Mouse (Mus musculus) neural tube, embryonic 13.5 days (tissue): ENCODE measurements around the gene Nwd1. TPM values are rescaled to one million over a fixed set of nuclear protein-coding genes. Genes with fewer than 3 reads are reported as not detected.

Experiments used
- ATAC-seq: fragments of 200-750 bp; cut with Nextera tagmentation; 2 replicates; pipeline ENCODE4 v1.8.0; 2017; ENCODE audit warnings: low read depth, mild to moderate bottlenecking, moderate TSS enrichment, moderate library complexity
- H3K27ac ChIP-seq: fragments of 300-500 bp; sonication (generic); replicated peaks from 2 replicates; pipeline ENCODE4 v1.5.1; 2015; ENCODE audit warnings: moderate library complexity, mild to moderate bottlenecking, inconsistent platforms
- H3K27me3 ChIP-seq: fragments of 300-500 bp; sonication (generic); 2 replicates; pipeline ENCODE4 v1.6.1; 2015; ENCODE audit warnings: mild to moderate bottlenecking, inconsistent platforms
- H3K36me3 ChIP-seq: fragments of 300-500 bp; sonication (generic); 2 replicates; pipeline ENCODE4 v1.6.1; 2015; ENCODE audit warnings: mild to moderate bottlenecking, inconsistent platforms
- H3K4me1 ChIP-seq: fragments of 300-500 bp; sonication (generic); replicated peaks from 2 replicates; pipeline ENCODE4 v1.6.1; 2015; ENCODE audit warnings: inconsistent platforms
- H3K4me2 ChIP-seq: fragments of 300-500 bp; sonication (generic); 2 replicates; pipeline ENCODE4 v1.6.1; 2015; ENCODE audit warnings: inconsistent platforms, mild to moderate bottlenecking, moderate library complexity
- H3K4me3 ChIP-seq: fragments of 300-500 bp; sonication (generic); 2 replicates; pipeline ENCODE4 v1.5.1; 2015; ENCODE audit warnings: mild to moderate bottlenecking, inconsistent platforms
- H3K9ac ChIP-seq: fragments of 300-500 bp; sonication (generic); 2 replicates; pipeline ENCODE4 v1.6.1; 2015; ENCODE audit warnings: moderate library complexity, mild to moderate bottlenecking, inconsistent platforms
- H3K9me3 ChIP-seq: fragments of 300-500 bp; sonication (generic); 2 replicates; pipeline ENCODE4 v1.6.1; 2016; ENCODE audit warnings: inconsistent platforms
- WGBS: fragments of 180-500 bp; shearing (Covaris S2); methylation state at CpG from one replicate; pipeline ENCODE4 v1.1.7; 2015; 5-methylcytosine and 5-hydroxymethylcytosine counted together
- polyA plus RNA-seq: library from polyadenylated mRNA; unstranded; fragments of >200 nt; fragmentation: Nextera tagmentation; extraction: Ambion mirVana; gene quantifications from 2 replicates; pipeline ENCODE4 v1.2.1, GENCODE M21; 2015

Nwd1 gene
- polyA plus RNA-seq = 1.1 and 1.2 TPM in 2 replicates

GRCm38 (mm10) chr8:72646060-72646767, at the start of gene Nwd1:
TSS of gene Nwd1 (plus strand) at chr8:72646711.
- H3K4me3 ChIP-seq = no peak within 1 kb of the TSS
- H3K9ac ChIP-seq = no peak within 1 kb of the TSS
- H3K4me1 ChIP-seq = peaks cover 21% of the 10 kb centered on the region
- WGBS = 49% methylated on average over 11 of the region's 11 CpGs
- H3K4me2 ChIP-seq = peak within 1 kb of the TSS; percentile 29; the same call in 1 of the 2 replicates
- no peaks in the 10 kb centered on the region for H3K9me3 ChIP-seq
- peak; percentile 95 for ATAC-seq
- no peaks in the 10 kb centered on the region for H3K36me3 ChIP-seq
- no peaks in the 10 kb centered on the region for H3K27me3 ChIP-seq
- H3K27ac ChIP-seq = peak within 1 kb of the TSS; percentile 83

GRCm38 (mm10) chr8:72642885-72643284, 3.6 kb upstream of the Nwd1 start:
- no peaks in the 10 kb centered on the region for H3K9me3 ChIP-seq
- H3K36me3 ChIP-seq = no peaks in the 10 kb centered on the region
- no peaks in the 10 kb centered on the region for H3K27me3 ChIP-seq
- no peak overlapping the region for H3K4me2 ChIP-seq
- no peak for ATAC-seq
- WGBS = 90% methylated on average over 1 of the region's 1 CpGs
- H3K9ac ChIP-seq = no peak overlapping the region
- no peak overlapping the region for H3K27ac ChIP-seq
- peaks cover 19% of the 10 kb centered on the region for H3K4me1 ChIP-seq
- H3K4me3 ChIP-seq = no peak overlapping the region

- Histone ChIP-seq H3K9me3 (no peaks in the 10 kb centered on the region), H3K4me2 (no peak overlapping the region), H3K36me3 (no peaks in the 10 kb centered on the region), H3K4me1 (peaks cover 19% of the 10 kb centered on the region), H3K4me3 (no peak overlapping the region), H3K27ac (no peak overlapping the region), H3K27me3 (no peaks in the 10 kb centered on the region), H3K9ac (no peak overlapping the region)
- 70% methylated on average over 4 of the region's 4 CpGs for WGBS
- ATAC-seq = no peak
These were observed 1.9 kb upstream of the Nwd1 start for GRCm38 (mm10) chr8:72644601-72645000.

DNA sequence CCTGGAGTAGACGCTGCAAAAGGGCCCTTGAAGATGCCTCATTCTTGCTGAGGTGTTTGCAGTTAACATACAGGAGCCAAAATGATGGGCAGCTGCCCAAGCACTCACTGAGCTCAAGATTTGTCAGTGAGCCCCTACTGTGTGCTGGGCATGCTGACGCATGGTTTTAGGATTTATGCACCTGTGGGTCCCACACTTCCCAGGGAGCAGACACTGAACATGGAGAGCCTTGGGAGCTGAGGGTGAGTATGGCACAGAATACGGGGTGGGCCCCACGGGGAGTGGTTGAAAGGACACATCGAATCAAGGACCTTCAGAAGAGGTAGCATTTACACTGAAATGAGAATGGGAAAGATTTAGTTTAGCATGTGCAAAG, 245 bp downstream of the Nwd1 start:
- Histone ChIP-seq H3K36me3 (no peaks in the 10 kb centered on the region), H3K27me3 (no peaks in the 10 kb centered on the region), H3K4me1 (peaks cover 21% of the 10 kb centered on the region), H3K4me3 (no peak overlapping the region), H3K9ac (no peak overlapping the region), H3K27ac (peak overlapping the region; percentile 83), H3K4me2 (peak overlapping the region; percentile 29; the same call in 1 of the 2 replicates), H3K9me3 (no peaks in the 10 kb centered on the region)
- WGBS = 72% methylated on average over 5 of the region's 5 CpGs
- peak; percentile 68 for ATAC-seq

GRCm38 (mm10) chr8:72650697-72651096, 4.2 kb downstream of the Nwd1 start:
- 94% methylated on average over 2 of the region's 2 CpGs for WGBS
- no peak overlapping the region for H3K4me2 ChIP-seq
- H3K36me3 ChIP-seq = no peaks in the 10 kb centered on the region
- H3K4me3 ChIP-seq = no peak overlapping the region
- no peaks in the 10 kb centered on the region for H3K9me3 ChIP-seq
- no peak for ATAC-seq
- peaks cover 29% of the 10 kb centered on the region for H3K4me1 ChIP-seq
- no peak overlapping the region for H3K9ac ChIP-seq
- no peaks in the 10 kb centered on the region for H3K27me3 ChIP-seq
- H3K27ac ChIP-seq = no peak overlapping the region

GRCm38 (mm10) chr8:72654565-72655521, 8.3 kb downstream of the Nwd1 start:
- H3K27me3 ChIP-seq = no peaks in the 10 kb centered on the region
- no peak overlapping the region for H3K4me3 ChIP-seq
- H3K9me3 ChIP-seq = no peaks in the 10 kb centered on the region
- WGBS = 20% methylated on average over 13 of the region's 13 CpGs
- H3K4me2 ChIP-seq = no peak overlapping the region
- H3K9ac ChIP-seq = 0 out of 2 replicates have a peak overlapping the region, but pooled peaks have one; percentile 32
- H3K4me1 ChIP-seq = peaks cover 16% of the 10 kb centered on the region
- ATAC-seq = peak; percentile 96
- H3K27ac ChIP-seq = peak overlapping the region; percentile 86
- H3K36me3 ChIP-seq = no peaks in the 10 kb centered on the region

DNA sequence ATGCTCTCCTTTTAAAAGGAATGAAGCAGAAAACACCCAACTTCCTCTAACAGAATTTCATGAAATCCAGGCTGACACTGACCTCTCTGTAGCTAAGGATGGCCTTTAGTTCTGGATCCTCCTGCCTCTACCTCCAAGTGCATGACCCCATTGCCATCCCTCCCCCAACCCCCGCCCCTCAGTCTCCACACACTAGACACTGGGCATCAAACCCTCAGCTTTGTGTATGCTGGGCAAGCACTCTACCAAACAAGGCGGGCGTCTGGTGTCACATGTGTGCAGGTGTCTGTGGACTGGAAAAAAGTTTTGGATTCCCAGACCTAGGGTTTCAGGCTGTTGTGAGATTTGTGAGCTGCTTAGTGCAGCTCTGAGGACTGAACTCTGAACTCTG, 9.0 kb downstream of the Nwd1 start:
- Histone ChIP-seq H3K9me3 (no peaks in the 10 kb centered on the region), H3K9ac (0 out of 2 replicates have a peak overlapping the region, but pooled peaks have one; percentile 32), H3K4me1 (peaks cover 14% of the 10 kb centered on the region), H3K27ac (peak overlapping the region; percentile 86), H3K27me3 (no peaks in the 10 kb centered on the region), H3K4me3 (no peak overlapping the region), H3K4me2 (no peak overlapping the region), H3K36me3 (no peaks in the 10 kb centered on the region)
- ATAC-seq = peak; percentile 63
- 49% methylated on average over 3 of the region's 3 CpGs for WGBS

- no peak overlapping the region for H3K27ac ChIP-seq
- 83% methylated on average over 2 of the region's 2 CpGs for WGBS
- no peaks in the 10 kb centered on the region for H3K9me3 ChIP-seq
- ATAC-seq = no peak
- H3K4me1 ChIP-seq = peaks cover 10% of the 10 kb centered on the region
- H3K36me3 ChIP-seq = no peaks in the 10 kb centered on the region
- H3K27me3 ChIP-seq = no peaks in the 10 kb centered on the region
- no peak overlapping the region for H3K4me3 ChIP-seq
- H3K4me2 ChIP-seq = no peak overlapping the region
- H3K9ac ChIP-seq = no peak overlapping the region
These were observed 13.5 kb downstream of the Nwd1 start for GRCm38 (mm10) chr8:72659967-72660366.

DNA sequence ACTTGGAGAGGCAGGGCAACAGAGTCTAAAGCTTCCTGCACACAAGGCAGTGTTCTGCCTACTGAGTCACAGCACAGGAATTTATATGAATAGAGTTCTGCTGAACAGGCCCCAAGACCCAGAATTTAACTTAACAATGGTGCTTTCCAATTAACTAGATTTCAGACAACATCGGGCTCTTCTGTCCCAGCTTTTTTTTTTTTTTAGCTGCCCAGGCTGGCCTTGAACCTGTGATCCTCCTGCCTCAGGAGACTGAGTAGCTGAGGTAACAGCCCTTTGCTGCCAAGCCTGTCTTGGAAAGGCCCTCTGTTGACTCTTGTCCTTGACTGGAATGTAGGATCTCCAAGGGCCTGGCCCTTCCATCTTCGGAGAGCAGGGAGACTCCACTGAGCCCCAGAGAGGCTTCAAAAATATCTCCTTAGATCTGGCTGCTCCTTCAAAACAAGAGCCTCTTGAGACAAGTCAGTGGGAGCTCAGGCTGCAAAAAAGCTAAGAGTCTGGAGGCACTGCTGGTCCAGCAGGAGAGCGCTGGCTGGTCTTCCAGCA, 17.7 kb downstream of the Nwd1 start:
- 84% methylated on average over 3 of the region's 3 CpGs for WGBS

DNA sequence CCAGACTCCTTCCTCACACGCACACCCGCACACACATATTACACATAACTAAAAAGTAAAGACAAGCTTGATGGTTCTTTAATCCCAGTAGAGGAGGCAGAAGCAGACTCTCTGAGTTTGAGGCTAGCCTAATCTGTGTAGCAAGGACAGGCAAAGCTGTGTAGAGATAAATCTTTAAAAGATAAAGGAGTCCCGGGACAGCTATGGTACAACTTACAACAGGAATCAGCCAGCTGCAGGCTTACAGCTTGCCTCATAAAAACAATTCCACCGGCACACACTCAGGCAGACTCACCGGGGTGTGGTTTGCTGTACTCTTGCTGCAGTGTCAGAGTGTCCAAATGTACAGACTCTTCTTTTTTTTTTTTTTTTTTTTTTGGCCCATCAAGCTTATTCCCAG, 18.2 kb downstream of the Nwd1 start:
- 73% methylated on average over 5 of the region's 5 CpGs for WGBS
- no peak overlapping the region for H3K27ac ChIP-seq
- no peak overlapping the region for H3K9ac ChIP-seq
- H3K9me3 ChIP-seq = no peaks in the 10 kb centered on the region
- H3K4me1 ChIP-seq = no peaks in the 10 kb centered on the region
- no peak overlapping the region for H3K4me3 ChIP-seq
- no peaks in the 10 kb centered on the region for H3K27me3 ChIP-seq
- ATAC-seq = no peak
- H3K36me3 ChIP-seq = no peaks in the 10 kb centered on the region
- H3K4me2 ChIP-seq = no peak overlapping the region

More for the DNA sequence above, 17.7 kb downstream of the Nwd1 start:
- no peaks in the 10 kb centered on the region for H3K9me3 ChIP-seq
- H3K27ac ChIP-seq = no peak overlapping the region
- no peak overlapping the region for H3K4me2 ChIP-seq
- no peak overlapping the region for H3K4me3 ChIP-seq
- no peaks in the 10 kb centered on the region for H3K27me3 ChIP-seq
- no peaks in the 10 kb centered on the region for H3K4me1 ChIP-seq
- no peaks in the 10 kb centered on the region for H3K36me3 ChIP-seq
- no peak for ATAC-seq
- H3K9ac ChIP-seq = no peak overlapping the region

- ATAC-seq = no peak
- Histone ChIP-seq H3K9ac (no peak overlapping the region), H3K9me3 (no peaks in the 10 kb centered on the region), H3K4me3 (no peak overlapping the region), H3K27ac (no peak overlapping the region), H3K4me2 (no peak overlapping the region), H3K27me3 (no peaks in the 10 kb centered on the region), H3K4me1 (no peaks in the 10 kb centered on the region), H3K36me3 (no peaks in the 10 kb centered on the region)
- WGBS = 75% methylated on average over 5 of the region's 5 CpGs
These were observed 18.9 kb downstream of the Nwd1 start for GRCm38 (mm10) chr8:72665405-72665804.

GRCm38 (mm10) chr8:72668925-72669324, 22.4 kb downstream of the Nwd1 start:
- Histone ChIP-seq H3K9me3 (no peaks in the 10 kb centered on the region), H3K27ac (no peak overlapping the region), H3K4me3 (no peak overlapping the region), H3K27me3 (no peaks in the 10 kb centered on the region), H3K36me3 (no peaks in the 10 kb centered on the region), H3K4me1 (no peaks in the 10 kb centered on the region), H3K4me2 (no peak overlapping the region), H3K9ac (no peak overlapping the region)
- no peak for ATAC-seq
